Mouse (Mus musculus): ENCODE results near the gene Pfkfb1.

Pfkfb1 gene

DNA sequence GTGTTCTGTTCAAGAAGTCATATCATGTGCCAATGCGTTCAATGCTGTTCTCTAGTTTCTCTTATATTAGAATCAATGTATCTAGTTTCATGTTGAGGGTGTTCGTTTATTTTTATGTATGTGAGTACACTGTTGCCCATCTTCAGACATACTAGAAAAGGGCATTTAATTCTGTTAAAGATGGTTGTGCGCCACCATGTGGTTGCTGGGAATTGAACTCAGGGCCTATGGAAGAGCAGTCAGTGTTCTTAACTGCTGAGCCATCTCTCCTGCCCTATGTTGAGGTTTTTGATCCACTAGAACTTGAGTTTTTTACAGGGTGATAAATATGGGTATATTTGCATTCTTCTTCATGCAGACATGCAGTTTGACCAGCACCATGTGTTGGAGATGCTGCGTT lies 74.8 kb downstream of the Pfkfb1 start:
- in situ Hi-C loops (cut with MboI, MseI), result no loop called here

GRCm38 (mm10) chrX:150677505-150677904 lies 89.5 kb downstream of the Pfkfb1 start:
- in situ Hi-C loops (cut with MboI, MseI), result no loop called here

Measured in T-helper 2 cell (primary cell).